Mouse (Mus musculus) liver, embryonic 14.5 days (tissue): ENCODE measurements around the gene Mid2. TPM values are rescaled to one million over a fixed set of nuclear protein-coding genes. Genes with fewer than 3 reads are reported as not detected.

Experiments used
- ATAC-seq: fragments of 200-750 bp; cut with Nextera tagmentation; 2 replicates; pipeline ENCODE4 v1.8.0; 2017; ENCODE audit warnings: moderate number of reproducible peaks, mild to moderate bottlenecking, moderate library complexity; ENCODE audit not compliant: insufficient read depth
- DNase-seq, 3 experiments: peaks; one replicate each; pipeline ENCODE4 v3.0.0-alpha.2; 2012 to 2013; ENCODE audit warnings: low read depth in 3 of 3, low spot score in 3 of 3
- H3K27ac ChIP-seq: fragments of 300-500 bp; sonication (generic); 2 replicates; pipeline ENCODE4 v1.5.1; 2014; ENCODE audit warnings: moderate library complexity, mild to moderate bottlenecking, control low read depth, inconsistent platforms
- H3K27me3 ChIP-seq: fragments of 300-500 bp; sonication (generic); 2 replicates; pipeline ENCODE4 v1.6.1; 2014; ENCODE audit warnings: mild to moderate bottlenecking, low read length, moderate library complexity; ENCODE audit not compliant: control insufficient read depth, insufficient read depth
- H3K36me3 ChIP-seq: fragments of 300-500 bp; sonication (generic); replicated peaks from 2 replicates; pipeline ENCODE4 v1.6.1; 2014; ENCODE audit warnings: low read depth; ENCODE audit not compliant: control insufficient read depth, insufficient read depth
- H3K4me1 ChIP-seq, 2 experiments: fragments of 200-500 bp in 1 of 2; fragments of 300-500 bp in 1 of 2; sonication (generic) in 1 of 2; replicated peaks; 2 replicates each; pipeline ENCODE4 v1.6.1; 2012 to 2014; ENCODE audit warnings: antibody characterized with exemption in 1 of 2, inconsistent platforms in 1 of 2, low read length in 1 of 2; ENCODE audit not compliant: control insufficient read depth in 2 of 2, insufficient read depth in 2 of 2
- H3K4me2 ChIP-seq: fragments of 300-500 bp; sonication (generic); 2 replicates; pipeline ENCODE4 v1.6.1; 2014; ENCODE audit warnings: low read depth, mild to moderate bottlenecking, control low read depth, moderate library complexity
- H3K4me3 ChIP-seq, 2 experiments: fragments of 200-500 bp in 1 of 2; fragments of 300-500 bp in 1 of 2; sonication (generic) in 1 of 2; 2 replicates each; pipeline ENCODE4 v1.5.1; 2012 to 2014; ENCODE audit warnings: low read depth in 2 of 2, low read length in 2 of 2, mild to moderate bottlenecking in 2 of 2, control low read depth in 1 of 2, inconsistent platforms in 1 of 2, moderate library complexity in 1 of 2; ENCODE audit not compliant: insufficient read depth in 1 of 2
- H3K9ac ChIP-seq: fragments of 300-500 bp; sonication (generic); replicated peaks from 2 replicates; pipeline ENCODE4 v1.6.1; 2014; ENCODE audit warnings: mild to moderate bottlenecking, control low read depth, moderate library complexity
- H3K9me3 ChIP-seq: fragments of 300-500 bp; sonication (generic); 2 replicates; pipeline ENCODE4 v1.6.1; 2016; ENCODE audit warnings: low read length, mixed read lengths; ENCODE audit not compliant: control insufficient read depth
- CTCF ChIP-seq: IDR thresholded peaks from 2 replicates; pipeline ENCODE4 v1.5.1; 2016; ENCODE audit warnings: antibody characterized with exemption, low read depth, control low read depth
- EP300 ChIP-seq: IDR thresholded peaks from 2 replicates; pipeline ENCODE4 v1.6.1; 2016; ENCODE audit warnings: antibody characterized with exemption, low read depth
- WGBS: fragments of 180-500 bp; shearing (Covaris S2); extraction: QIAGEN DNeasy Blood & Tissue Kit; methylation state at CpG from one replicate; pipeline ENCODE4 v1.1.7; 2014; ENCODE audit not compliant: insufficient replicate concordance; 5-methylcytosine and 5-hydroxymethylcytosine counted together
- polyA plus RNA-seq, 2 experiments: library from polyadenylated mRNA; depleted of rRNA in 1 of 2; stranded (reverse) in 1 of 2; unstranded in 1 of 2; fragments of >200 nt; fragmentation: Nextera tagmentation in 1 of 2; extraction: Ambion mirVana in 1 of 2; gene quantifications; 2 replicates each; pipeline versions ENCODE4 v1.2.1 to v1.2.3; 2012 to 2014

Mid2 gene
- polyA plus RNA-seq, 2 experiments = 0.38 to 0.61 TPM

GRCm38 (mm10) chrX:140805340-140805739 is 140.9 kb downstream of the Mid2 start:
- ATAC-seq = no peak
- TF ChIP-seq EP300 (no peak), CTCF (no peak)
- H3K9ac ChIP-seq = no peak overlapping the region

DNA sequence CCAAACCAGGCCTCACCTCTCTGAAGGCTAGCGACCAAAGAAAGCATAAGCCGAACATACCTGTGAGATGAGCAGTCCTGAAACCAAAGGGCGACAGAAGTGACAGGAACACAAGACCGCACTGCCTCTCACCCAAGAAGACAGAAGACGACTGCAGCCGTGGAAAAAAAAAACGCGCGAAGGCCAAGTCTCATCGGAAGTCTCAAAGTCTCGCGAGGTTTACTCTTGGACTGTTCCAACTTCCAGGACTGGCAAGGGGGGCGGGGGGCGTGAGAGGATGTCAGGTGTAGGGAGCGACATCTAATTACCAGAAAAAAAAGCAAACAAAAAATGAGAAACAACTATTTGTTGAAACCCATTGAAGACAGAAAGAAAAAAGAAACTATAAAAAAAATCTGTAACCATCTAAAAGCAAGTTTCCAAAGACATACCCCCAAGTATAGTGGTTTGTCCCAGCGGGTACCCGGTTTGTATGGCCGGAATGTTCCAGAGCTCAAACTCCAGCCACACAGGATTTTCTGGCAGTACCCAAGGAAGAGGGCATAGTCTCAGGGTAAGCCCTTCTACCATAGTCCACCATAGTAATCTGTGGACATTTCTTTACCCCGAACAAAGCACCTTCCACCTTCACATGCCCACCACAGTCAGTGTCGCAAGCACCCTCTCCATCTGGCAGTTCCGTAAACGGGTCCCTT is 149.1 kb downstream of the Mid2 start, which contains the start of gene Tex13b:
Gene Tex13b (minus strand): TSS at position 122 of the 695 bp plus-strand sequence.
- WGBS = 78% methylated on average over 22 of the region's 22 CpGs
- Histone ChIP-seq H3K36me3 (no peaks in the 10 kb centered on the region), H3K9ac (no peak within 1 kb of the TSS), H3K27me3 (no peaks in the 10 kb centered on the region), H3K4me2 (no peak within 1 kb of the TSS), H3K4me1 (no peaks in the 10 kb centered on the region), H3K9me3 (no peaks in the 10 kb centered on the region), H3K27ac (no peak within 1 kb of the TSS), H3K4me3 (no peak within 1 kb of the TSS)
- DNase-seq (no peak), ATAC-seq (no peak)
- TF ChIP-seq CTCF = no peak

More at GRCm38 (mm10) chrX:140805340-140805739, 140.9 kb downstream of the Mid2 start:
- Histone ChIP-seq H3K27ac (no peak overlapping the region), H3K27me3 (no peaks in the 10 kb centered on the region), H3K36me3 (no peaks in the 10 kb centered on the region), H3K4me2 (no peak overlapping the region), H3K4me3 (no peak overlapping the region), H3K9me3 (no peaks in the 10 kb centered on the region), H3K4me1 (no peaks in the 10 kb centered on the region)
- WGBS = 47% methylated on average over 2 of the region's 2 CpGs
- DNase-seq = no peak

Other genes with a start within 250 kb of the Mid2 start
- gene Prps1, start 208.0 kb upstream of the Mid2 start, polyA plus RNA-seq (2012; rRNA removed) = 14.3 and 16.8 TPM in 2 replicates
- gene Prps1, start 208.0 kb upstream of the Mid2 start, polyA plus RNA-seq (2014; fragmentation: Nextera tagmentation; extraction: Ambion mirVana) = 35.5 and 41.9 TPM in 2 replicates
- 4.3 and 5.1 TPM in 2 replicates for gene Tsc22d3, start 63.9 kb upstream of the Mid2 start, polyA plus RNA-seq (2012; rRNA removed)
- 10.6 TPM in 2 replicates for gene Tsc22d3, start 63.9 kb upstream of the Mid2 start, polyA plus RNA-seq (2014; fragmentation: Nextera tagmentation; extraction: Ambion mirVana)
- not detected in 2 replicates for gene Tex13b, start 148.8 kb downstream of the Mid2 start, polyA plus RNA-seq (2012; rRNA removed)
- not detected in 2 replicates for gene Tex13b, start 148.8 kb downstream of the Mid2 start, polyA plus RNA-seq (2014; fragmentation: Nextera tagmentation; extraction: Ambion mirVana)
- 0.03 TPM in 1 of 2 replicates, not detected in the other for gene Vsig1, start 243.0 kb downstream of the Mid2 start, polyA plus RNA-seq (2012; rRNA removed)
- 0.04 TPM in 1 of 2 replicates, not detected in the other for gene Vsig1, start 243.0 kb downstream of the Mid2 start, polyA plus RNA-seq (2014; fragmentation: Nextera tagmentation; extraction: Ambion mirVana)